Mouse (Mus musculus) MEL (cell line): ENCODE results near the gene Grik1. TPM values are rescaled to one million over a fixed set of nuclear protein-coding genes. Genes with fewer than 3 reads are reported as not detected.

Experiments
- DNase-seq: peaks from one replicate; pipeline ENCODE4 v3.0.0; 2011; ENCODE audit warnings: low read depth, low spot score
- H3K27ac ChIP-seq: 2 replicates; pipeline ENCODE4 v1.5.1; 2012; ENCODE audit warnings: low read depth, mild to moderate bottlenecking, control low read depth, low read length, moderate library complexity; ENCODE audit not compliant: control insufficient read depth
- H3K27me3 ChIP-seq, 2 experiments: fragments of 150-350 bp in 1 of 2; sonication (generic) in 1 of 2; 2 replicates each; pipeline ENCODE4 v1.6.1; 2012; ENCODE audit warnings: low read length in 2 of 2, mild to moderate bottlenecking in 2 of 2, improper control_type of control experiment in 1 of 2, moderate library complexity in 1 of 2; ENCODE audit not compliant: insufficient read depth in 2 of 2, control insufficient read depth in 1 of 2
- H3K36me3 ChIP-seq, 2 experiments: 2 replicates each; pipeline ENCODE4 v1.6.1; 2012 to 2014; ENCODE audit warnings: low read length in 2 of 2, improper control_type of control experiment in 1 of 2, inconsistent platforms in 1 of 2, mild to moderate bottlenecking in 1 of 2; ENCODE audit not compliant: insufficient read depth in 2 of 2, control insufficient read depth in 1 of 2
- H3K4me1 ChIP-seq, 2 experiments: fragments of 150-350 bp in 1 of 2; sonication (generic) in 1 of 2; 2 replicates each; pipeline ENCODE4 v1.6.1; 2012; ENCODE audit warnings: low read length in 2 of 2, improper control_type of control experiment in 1 of 2, mild to moderate bottlenecking in 1 of 2; ENCODE audit not compliant: insufficient read depth in 2 of 2, control insufficient read depth in 1 of 2
- H3K4me3 ChIP-seq, 2 experiments: fragments of 150-350 bp in 1 of 2; sonication (generic) in 1 of 2; 2 replicates each; pipeline ENCODE4 v1.5.1; 2012; ENCODE audit warnings: low read depth in 2 of 2, low read length in 2 of 2, mild to moderate bottlenecking in 2 of 2, moderate library complexity in 2 of 2, control low read depth in 1 of 2, improper control_type of control experiment in 1 of 2; ENCODE audit not compliant: control insufficient read depth in 1 of 2, insufficient read depth in 1 of 2
- H3K79me2 ChIP-seq: 2 replicates; pipeline ENCODE4 v1.6.1; 2012; ENCODE audit warnings: mild to moderate bottlenecking, low read length, moderate library complexity; ENCODE audit not compliant: control insufficient read depth, poor library complexity, insufficient read depth
- H3K9ac ChIP-seq: 2 replicates; pipeline ENCODE4 v1.6.1; 2012; ENCODE audit warnings: low read depth, mild to moderate bottlenecking, control low read depth, low read length, moderate library complexity; ENCODE audit not compliant: control insufficient read depth, poor library complexity, severe bottlenecking
- H3K9me3 ChIP-seq: fragments of 150-350 bp; sonication (generic); replicated peaks from 2 replicates; pipeline ENCODE4 v1.6.1; 2012; ENCODE audit warnings: mild to moderate bottlenecking, low read length, improper control_type of control experiment, moderate library complexity; ENCODE audit not compliant: insufficient read depth
- CHD2 ChIP-seq: IDR thresholded peaks from 2 replicates; pipeline ENCODE4 v1.6.1; 2011; ENCODE audit warnings: low read length, improper control_type of control experiment
- CTCF ChIP-seq, 3 experiments: IDR thresholded peaks in 2 of 3; conservative IDR thresholded peaks in 1 of 3; 2 replicates each; pipeline ENCODE4 v1.5.1; 2011 to 2012; ENCODE audit warnings: low read length in 3 of 3, low read depth in 2 of 3, mild to moderate bottlenecking in 2 of 3, improper control_type of control experiment in 1 of 3, inconsistent platforms in 1 of 3, mixed read lengths in 1 of 3, moderate library complexity in 1 of 3; ENCODE audit not compliant: control insufficient read depth in 1 of 3, insufficient read depth in 1 of 3, poor library complexity in 1 of 3, severe bottlenecking in 1 of 3
- E2F4 ChIP-seq: IDR thresholded peaks from 2 replicates; pipeline ENCODE4 v1.6.1; 2011; ENCODE audit warnings: low read depth, low read length, improper control_type of control experiment, borderline replicate concordance
- ELF1 ChIP-seq: IDR thresholded peaks from 2 replicates; pipeline ENCODE4 v1.6.1; 2014; ENCODE audit warnings: low read depth, mild to moderate bottlenecking, inconsistent platforms, low read length, improper control_type of control experiment, moderate library complexity
- EP300 ChIP-seq, 2 experiments: IDR thresholded peaks; 2 replicates each; pipeline ENCODE4 v1.6.1; 2011; ENCODE audit warnings: improper control_type of control experiment in 2 of 2, low read length in 2 of 2, low read depth in 1 of 2, mild to moderate bottlenecking in 1 of 2
- ETS1 ChIP-seq: IDR thresholded peaks from 2 replicates; pipeline ENCODE4 v1.6.1; 2012; ENCODE audit warnings: low read depth, mild to moderate bottlenecking, inconsistent platforms, low read length, improper control_type of control experiment, moderate library complexity
- HCFC1 ChIP-seq: IDR thresholded peaks from 2 replicates; pipeline ENCODE4 v1.6.1; 2012; ENCODE audit warnings: low read depth, mild to moderate bottlenecking, inconsistent platforms, low read length, improper control_type of control experiment, moderate library complexity
- MAFK ChIP-seq: IDR thresholded peaks from 2 replicates; pipeline ENCODE4 v1.6.1; 2011; ENCODE audit warnings: low read depth, mild to moderate bottlenecking, low read length, improper control_type of control experiment, borderline replicate concordance
- MAX ChIP-seq: IDR thresholded peaks from 2 replicates; pipeline ENCODE4 v1.6.1; 2011; ENCODE audit warnings: low read length, improper control_type of control experiment
- MAZ ChIP-seq: IDR thresholded peaks from 2 replicates; pipeline ENCODE4 v1.6.1; 2012; ENCODE audit warnings: low read depth, mild to moderate bottlenecking, inconsistent platforms, low read length, improper control_type of control experiment
- MYB ChIP-seq: IDR thresholded peaks from 2 replicates; pipeline ENCODE4 v1.6.1; 2011; ENCODE audit warnings: mild to moderate bottlenecking, low read depth, low read length, improper control_type of control experiment
- MYC ChIP-seq: IDR thresholded peaks from 2 replicates; pipeline ENCODE4 v1.6.1; 2011; ENCODE audit warnings: low read depth, mild to moderate bottlenecking, low read length, improper control_type of control experiment, moderate library complexity
- NELFE ChIP-seq: IDR thresholded peaks from 2 replicates; pipeline ENCODE4 v1.6.1; 2011; ENCODE audit warnings: low read depth, low read length, improper control_type of control experiment
- POLR2A ChIP-seq, 2 experiments: IDR thresholded peaks; 2 replicates each; pipeline ENCODE4 v1.6.1; 2011 to 2012; ENCODE audit warnings: low read length in 2 of 2, mild to moderate bottlenecking in 2 of 2, control low read depth in 1 of 2, improper control_type of control experiment in 1 of 2, low read depth in 1 of 2, moderate library complexity in 1 of 2; ENCODE audit not compliant: control insufficient read depth in 1 of 2, insufficient read depth in 1 of 2, poor library complexity in 1 of 2
- POLR2AphosphoS5 ChIP-seq: IDR thresholded peaks from 2 replicates; pipeline ENCODE4 v1.6.1; 2012; ENCODE audit warnings: low read depth, borderline replicate concordance, mild to moderate bottlenecking, inconsistent platforms, low read length, moderate library complexity, mixed read lengths
- RAD21 ChIP-seq: IDR thresholded peaks from 2 replicates; pipeline ENCODE4 v1.6.1; 2011; ENCODE audit warnings: mild to moderate bottlenecking, low read depth, low read length, improper control_type of control experiment
- RCOR1 ChIP-seq: IDR thresholded peaks from 2 replicates; pipeline ENCODE4 v1.6.1; 2012; ENCODE audit warnings: low read depth, mild to moderate bottlenecking, inconsistent platforms, low read length, improper control_type of control experiment
- SIN3A ChIP-seq: IDR thresholded peaks from 2 replicates; pipeline ENCODE4 v1.6.1; 2012; ENCODE audit warnings: low read length, improper control_type of control experiment, inconsistent platforms
- TBP ChIP-seq: IDR thresholded peaks from 2 replicates; pipeline ENCODE4 v1.8.0; 2011; ENCODE audit warnings: low read depth, low read length, improper control_type of control experiment
- TCF12 ChIP-seq: IDR thresholded peaks from 2 replicates; pipeline ENCODE4 v1.6.1; 2014; ENCODE audit warnings: low read depth, mild to moderate bottlenecking, inconsistent platforms, low read length, improper control_type of control experiment, moderate library complexity
- ZC3H11A ChIP-seq: IDR thresholded peaks from 2 replicates; pipeline ENCODE4 v1.6.1; 2012; ENCODE audit warnings: low read depth, mild to moderate bottlenecking, inconsistent platforms, low read length, improper control_type of control experiment
- ZNF384 ChIP-seq: IDR thresholded peaks from 2 replicates; pipeline ENCODE4 v1.6.1; 2012; ENCODE audit warnings: low read depth, mild to moderate bottlenecking, inconsistent platforms, low read length, improper control_type of control experiment
- polyA plus RNA-seq, 2 experiments: library from polyadenylated mRNA; stranded (reverse) in 1 of 2; unstranded in 1 of 2; fragments of >175 nt in 1 of 2; fragments of >200 nt in 1 of 2; gene quantifications; 2 replicates each; pipeline versions ENCODE4 v1.2.1 to v1.2.4; 2012; ENCODE audit warnings: low replicate concordance in 2 of 2, low read depth in 1 of 2; ENCODE audit not compliant: insufficient read length in 2 of 2, insufficient read depth in 1 of 2, missing spikeins in 1 of 2
- total RNA-seq: library from RNA; depleted of rRNA; stranded (reverse); fragments of 300-350 nt; gene quantifications from 2 replicates; pipeline ENCODE4 v1.2.3, GENCODE M21; 2012

Grik1 gene
- total and polyA plus RNA-seq, 3 experiments: not detected

DNA sequence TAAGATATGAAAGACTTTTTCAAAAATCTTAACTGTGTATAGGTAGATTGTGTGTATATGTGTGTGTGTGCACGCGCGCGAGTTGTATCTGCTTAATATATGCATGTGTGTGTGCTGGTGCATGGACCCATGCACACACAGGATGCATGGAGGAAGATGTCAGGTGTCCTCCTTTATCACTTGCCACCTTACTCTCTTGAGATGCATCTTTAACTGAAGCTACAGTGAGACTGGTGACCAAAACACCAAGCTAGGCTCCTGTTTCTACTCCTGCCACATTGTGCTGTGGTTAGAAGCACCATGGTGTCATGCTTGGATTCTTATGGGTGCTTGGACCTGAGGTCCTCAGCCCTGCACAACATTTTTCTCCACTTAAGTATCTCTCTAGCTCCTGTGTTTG is 245.7 kb downstream of the Grik1 start:
- no peak for DNase-seq
- no peaks in the 10 kb centered on the region for H3K27me3 ChIP-seq
- no peaks in the 10 kb centered on the region for H3K36me3 ChIP-seq

GRCm38 (mm10) chr16:88042458-88042857 is 247.6 kb downstream of the Grik1 start:
- no peaks in the 10 kb centered on the region for H3K79me2 ChIP-seq
- TF ChIP-seq MYB: no peak
- no peak for TF ChIP-seq CHD2
- no peak for TF ChIP-seq MAFK
- no peak for TF ChIP-seq ELF1
- TF ChIP-seq E2F4: no peak
- TF ChIP-seq MAZ: no peak
- TF ChIP-seq TBP: no peak
- TF ChIP-seq NELFE: no peak
- no peak for TF ChIP-seq POLR2AphosphoS5
- no peak for TF ChIP-seq HCFC1
- no peak for TF ChIP-seq POLR2A (IDR thresholded peaks at IDR 0.05; ENCODE audit: control insufficient read depth in 1 of 2, insufficient read depth in 1 of 2, low read depth in 1 of 2, low read length in 2 of 2, poor library complexity in 1 of 2)
- TF ChIP-seq ZC3H11A: no peak
- TF ChIP-seq TCF12: no peak
- H3K9me3 ChIP-seq: no peaks in the 10 kb centered on the region

More for the DNA sequence above, 245.7 kb downstream of the Grik1 start:
- H3K9me3 ChIP-seq: no peaks in the 10 kb centered on the region
- no peak overlapping the region for H3K9ac ChIP-seq
- H3K79me2 ChIP-seq: no peaks in the 10 kb centered on the region
- no peak overlapping the region for H3K27ac ChIP-seq
- no peak for TF ChIP-seq E2F4
- no peak overlapping the region for H3K4me3 ChIP-seq
- no peaks in the 10 kb centered on the region for H3K4me1 ChIP-seq

DNA sequence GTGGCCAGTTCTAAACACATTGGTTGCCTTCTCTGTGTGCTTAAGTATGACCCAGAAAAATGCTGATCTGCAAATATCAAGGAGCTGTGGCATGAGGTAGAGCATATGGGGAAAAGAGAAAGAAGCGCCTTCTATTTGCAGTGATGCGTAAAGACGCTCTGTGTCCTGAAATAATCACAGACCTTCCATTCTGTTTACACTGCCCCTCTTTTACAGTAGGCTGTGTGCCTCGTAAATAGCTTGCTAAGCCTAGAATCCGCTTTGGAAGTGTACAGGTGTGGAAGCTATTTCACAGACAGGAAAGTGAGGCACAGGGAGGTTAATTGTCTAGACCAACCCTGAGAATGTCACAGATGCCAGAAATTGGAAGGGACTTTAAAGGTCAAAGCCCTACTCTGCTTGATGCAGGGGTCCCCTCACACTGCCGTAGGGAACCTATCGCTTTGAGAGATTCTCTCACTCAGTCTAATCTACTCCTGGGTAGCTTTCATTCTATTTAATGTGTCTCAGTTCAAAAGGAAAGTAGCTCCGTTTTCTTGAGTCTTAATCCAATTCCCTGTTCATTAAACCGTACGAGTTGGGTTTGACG is 251.5 kb downstream of the Grik1 start:
- H3K27ac ChIP-seq: no peak overlapping the region
- TF ChIP-seq MYC (no peak), ZNF384 (no peak), POLR2AphosphoS5 (no peak), RCOR1 (no peak), CTCF (IDR thresholded peaks at IDR 0.05 in 2 of 3, conservative IDR thresholded peaks at IDR 0.05 in 1 of 3; ENCODE audit: control insufficient read depth in 1 of 3, insufficient read depth in 1 of 3, low read depth in 2 of 3, low read length in 3 of 3, poor library complexity in 1 of 3, severe bottlenecking in 1 of 3) (no peak), MAX (no peak), TCF12 (no peak), MAZ (no peak), EP300 (IDR thresholded peaks at IDR 0.05; ENCODE audit: low read depth in 1 of 2, low read length in 2 of 2) (no peak), SIN3A (no peak), MYB (no peak), ETS1 (no peak), E2F4 (no peak), RAD21 (no peak), ZC3H11A (no peak), CHD2 (no peak)
- TF ChIP-seq, all 39 proteins: peak for 0
- Histone ChIP-seq H3K4me1 (no peaks in the 10 kb centered on the region), H3K27me3 (no peaks in the 10 kb centered on the region), H3K79me2 (no peaks in the 10 kb centered on the region), H3K36me3 (no peaks in the 10 kb centered on the region), H3K4me3 (no peak overlapping the region), H3K9ac (no peak overlapping the region), H3K9me3 (no peaks in the 10 kb centered on the region)
- DNase-seq: no peak

More at GRCm38 (mm10) chr16:88042458-88042857, 247.6 kb downstream of the Grik1 start:
- H3K27me3 ChIP-seq: no peaks in the 10 kb centered on the region
- H3K4me3 ChIP-seq: no peak overlapping the region
- no peak overlapping the region for H3K9ac ChIP-seq
- H3K4me1 ChIP-seq: no peaks in the 10 kb centered on the region
- H3K36me3 ChIP-seq: no peaks in the 10 kb centered on the region
- H3K27ac ChIP-seq: no peak overlapping the region
- DNase-seq: no peak
